Mouse (Mus musculus): ENCODE measurements around the gene Tmco1. TPM values are rescaled to one million over a fixed set of nuclear protein-coding genes. Genes with fewer than 3 reads are reported as not detected.

Gene Tmco1
- polyA plus RNA-seq, 1 experiment from 2014 or later: 84.4 TPM

DNA sequence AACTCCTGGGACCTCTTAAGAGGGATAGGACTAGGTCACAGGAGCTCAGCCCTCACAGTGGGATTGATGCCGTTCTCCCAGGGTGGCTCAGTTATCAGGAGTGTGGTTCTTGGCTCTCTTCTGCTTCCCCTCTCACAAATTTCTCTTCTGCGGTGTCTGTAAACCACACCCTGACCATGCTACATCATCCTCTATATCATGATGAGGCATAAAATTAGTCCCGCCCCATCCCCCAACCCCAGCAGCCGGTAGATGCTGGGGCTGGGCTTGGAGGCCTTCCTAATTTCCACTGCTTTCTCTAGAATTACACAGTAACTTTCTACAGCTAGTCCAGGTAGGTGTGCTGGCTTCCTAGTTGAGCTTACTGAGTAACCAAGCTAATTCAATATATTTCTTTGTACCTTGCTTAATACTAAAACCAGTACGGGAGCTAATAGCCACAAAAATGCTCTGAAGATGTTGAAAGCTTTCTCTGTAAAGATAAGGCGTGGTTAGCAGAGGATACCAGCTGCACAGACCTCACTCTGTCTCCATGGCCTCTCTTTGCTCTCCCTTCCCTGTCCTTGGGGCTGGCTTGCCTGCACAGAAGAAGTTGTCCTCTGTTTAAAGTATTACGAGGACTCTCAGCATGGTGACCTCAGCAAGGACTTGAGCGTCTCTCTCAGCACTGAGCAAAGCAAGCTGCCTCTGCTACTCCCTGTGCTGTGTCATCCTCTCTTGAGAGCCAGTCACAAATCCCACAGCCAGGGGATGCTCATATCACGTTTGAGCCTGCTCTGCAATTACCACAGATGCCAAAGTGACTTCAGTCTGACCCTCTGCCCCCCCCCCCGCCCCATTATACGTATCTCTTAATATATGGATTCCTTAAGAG, 19.3 kb upstream of the Tmco1 start:
- Histone ChIP-seq H3K4me2 (ENCODE audit: low read length) (no peak overlapping the region), H3K36me3 (ENCODE audit: control insufficient read depth, insufficient read depth, low read length) (no peaks in the 10 kb centered on the region), H3K9ac (ENCODE audit: low read depth, low read length) (no peak overlapping the region), H3K27me3 (ENCODE audit: control insufficient read depth, insufficient read depth, low read depth, low read length) (no peaks in the 10 kb centered on the region), H3K27ac (ENCODE audit: low read length) (no peak overlapping the region), H3K4me3 (ENCODE audit: low read depth, low read length) (no peak overlapping the region), H3K4me1 (ENCODE audit: control insufficient read depth, insufficient read depth, low read length) (peaks cover 12% of the 10 kb centered on the region), H3K9me3 (replicated peaks; ENCODE audit: control insufficient read depth, low read length, poor library complexity, severe bottlenecking) (no peaks in the 10 kb centered on the region)
- no peak for ATAC-seq
- WGBS: 47% methylated on average over 11 of the region's 11 CpGs

DNA sequence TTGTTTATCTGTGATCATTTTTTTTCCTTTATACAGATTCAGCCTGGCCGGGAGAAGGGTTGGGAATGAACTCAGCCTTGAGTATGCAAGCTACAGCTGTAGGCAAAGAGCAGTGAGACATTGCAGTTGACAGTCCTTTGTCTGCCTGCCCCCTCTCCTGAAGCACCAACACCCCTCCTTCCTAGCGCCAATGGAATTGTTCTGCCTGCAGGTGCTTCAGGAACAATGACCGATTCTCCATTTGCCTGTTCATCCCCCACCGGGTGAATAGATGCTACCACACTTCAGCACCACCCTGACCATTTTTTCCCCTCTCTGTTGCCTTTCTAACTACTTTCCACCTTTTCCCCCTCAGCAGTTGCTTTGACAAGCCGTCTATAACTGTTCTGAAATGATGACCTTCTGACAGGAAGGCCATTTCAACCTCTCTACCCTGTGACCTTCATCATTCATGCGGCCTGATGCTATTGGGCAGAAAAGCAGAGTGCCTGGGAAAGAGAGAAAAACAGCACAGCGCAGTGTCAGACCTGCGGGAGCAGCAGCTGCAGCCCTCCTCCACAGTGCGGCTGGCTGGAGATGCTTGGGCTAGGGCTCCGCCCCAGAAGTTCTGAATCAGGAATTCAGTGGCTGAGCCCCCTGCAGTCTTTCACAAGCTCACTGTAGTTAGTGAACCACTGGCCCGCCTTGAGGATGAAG, 18.5 kb upstream of the Tmco1 start:
- Histone ChIP-seq H3K9ac (ENCODE audit: low read depth, low read length) (no peak overlapping the region), H3K4me1 (ENCODE audit: control insufficient read depth, insufficient read depth, low read length) (peaks cover 12% of the 10 kb centered on the region), H3K4me3 (ENCODE audit: low read depth, low read length) (no peak overlapping the region), H3K27ac (ENCODE audit: low read length) (no peak overlapping the region), H3K4me2 (ENCODE audit: low read length) (peak overlapping the region; percentile 6; the same call in 1 of the 2 replicates), H3K27me3 (ENCODE audit: control insufficient read depth, insufficient read depth, low read depth, low read length) (no peaks in the 10 kb centered on the region), H3K36me3 (ENCODE audit: control insufficient read depth, insufficient read depth, low read length) (no peaks in the 10 kb centered on the region), H3K9me3 (replicated peaks; ENCODE audit: control insufficient read depth, low read length, poor library complexity, severe bottlenecking) (no peaks in the 10 kb centered on the region)
- WGBS: 4% methylated on average over 11 of the region's 11 CpGs
- ATAC-seq: no peak

DNA sequence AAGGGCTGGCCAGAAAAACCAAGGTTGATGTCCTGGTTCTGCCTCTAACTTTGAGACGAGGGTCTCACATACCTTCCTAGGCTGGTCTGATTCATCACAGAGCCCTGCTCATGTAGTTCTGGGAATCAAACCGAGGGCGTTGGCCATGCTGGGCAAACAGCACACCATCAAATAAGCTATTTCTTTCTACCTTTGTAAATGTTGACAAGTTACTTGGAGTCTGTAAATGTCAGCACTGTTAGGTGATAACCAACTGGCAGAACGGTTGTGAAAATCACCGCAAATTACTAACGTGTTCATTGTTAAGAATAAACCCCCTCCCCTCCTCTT, 17.9 kb upstream of the Tmco1 start:
- 0 out of 2 replicates have a peak overlapping the region, but pooled peaks have one; percentile 6 for H3K4me2 ChIP-seq (ENCODE audit: low read length)
- H3K27ac ChIP-seq (ENCODE audit: low read length): no peak overlapping the region
- no peak for ATAC-seq
- H3K4me1 ChIP-seq (ENCODE audit: control insufficient read depth, insufficient read depth, low read length): peaks cover 12% of the 10 kb centered on the region
- WGBS: 19% methylated on average over 6 of the region's 6 CpGs
- H3K36me3 ChIP-seq (ENCODE audit: control insufficient read depth, insufficient read depth, low read length): no peaks in the 10 kb centered on the region
- H3K9me3 ChIP-seq (replicated peaks; ENCODE audit: control insufficient read depth, low read length, poor library complexity, severe bottlenecking): no peaks in the 10 kb centered on the region
- H3K9ac ChIP-seq (ENCODE audit: low read depth, low read length): no peak overlapping the region
- no peaks in the 10 kb centered on the region for H3K27me3 ChIP-seq (ENCODE audit: control insufficient read depth, insufficient read depth, low read depth, low read length)
- H3K4me3 ChIP-seq (ENCODE audit: low read depth, low read length): no peak overlapping the region

DNA sequence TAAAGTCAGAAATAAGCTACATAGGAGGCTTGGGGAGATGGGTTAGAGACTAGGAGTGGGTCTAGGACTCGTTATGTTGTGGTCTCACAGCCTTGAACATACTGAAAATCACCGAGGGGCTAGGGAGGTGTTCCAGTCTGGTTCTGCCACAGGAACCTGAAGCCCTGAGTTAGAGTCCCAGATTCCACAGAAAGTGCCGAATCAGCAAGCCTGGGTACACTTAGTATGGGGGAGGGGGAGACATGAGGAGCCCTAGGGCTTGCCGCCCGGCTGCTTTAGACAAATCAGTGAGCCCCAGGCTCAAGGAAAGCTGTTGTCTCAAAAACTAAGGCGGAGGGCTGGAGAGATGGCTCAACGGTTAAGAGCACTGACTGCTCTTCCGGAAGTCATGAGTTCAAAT, 16.6 kb upstream of the Tmco1 start:
- Histone ChIP-seq H3K4me1 (ENCODE audit: control insufficient read depth, insufficient read depth, low read length) (peaks cover 12% of the 10 kb centered on the region), H3K27ac (ENCODE audit: low read length) (no peak overlapping the region), H3K9me3 (replicated peaks; ENCODE audit: control insufficient read depth, low read length, poor library complexity, severe bottlenecking) (no peaks in the 10 kb centered on the region), H3K4me2 (ENCODE audit: low read length) (no peak overlapping the region), H3K27me3 (ENCODE audit: control insufficient read depth, insufficient read depth, low read depth, low read length) (no peaks in the 10 kb centered on the region), H3K9ac (ENCODE audit: low read depth, low read length) (no peak overlapping the region), H3K36me3 (ENCODE audit: control insufficient read depth, insufficient read depth, low read length) (no peaks in the 10 kb centered on the region), H3K4me3 (ENCODE audit: low read depth, low read length) (no peak overlapping the region)
- no peak for ATAC-seq
- 78% methylated on average over 8 of the region's 8 CpGs for WGBS

DNA sequence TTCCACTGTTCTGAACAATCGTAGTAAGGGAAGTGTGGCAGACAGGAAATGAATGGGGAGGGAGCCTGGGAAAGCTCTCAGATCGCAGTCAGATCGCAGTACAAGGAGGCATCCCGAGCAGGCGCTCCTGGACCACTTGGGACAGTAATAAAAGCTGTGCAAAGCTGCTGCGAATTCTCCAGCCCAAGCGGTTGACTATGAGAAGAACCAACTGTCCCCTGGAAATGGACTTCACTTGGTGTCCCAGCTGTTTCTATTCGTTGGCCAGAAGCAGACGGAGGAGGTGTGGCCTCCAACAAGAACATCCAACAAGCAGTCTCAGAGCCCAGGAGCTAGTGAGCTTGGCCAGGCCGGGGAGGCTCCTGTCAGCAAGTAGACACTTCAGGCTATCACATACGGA, 15.7 kb upstream of the Tmco1 start:
- Histone ChIP-seq H3K4me3 (ENCODE audit: low read depth, low read length) (no peak overlapping the region), H3K4me2 (ENCODE audit: low read length) (no peak overlapping the region), H3K36me3 (ENCODE audit: control insufficient read depth, insufficient read depth, low read length) (no peaks in the 10 kb centered on the region), H3K9me3 (replicated peaks; ENCODE audit: control insufficient read depth, low read length, poor library complexity, severe bottlenecking) (no peaks in the 10 kb centered on the region), H3K27ac (ENCODE audit: low read length) (no peak overlapping the region), H3K4me1 (ENCODE audit: control insufficient read depth, insufficient read depth, low read length) (peaks cover 12% of the 10 kb centered on the region), H3K27me3 (ENCODE audit: control insufficient read depth, insufficient read depth, low read depth, low read length) (no peaks in the 10 kb centered on the region), H3K9ac (ENCODE audit: low read depth, low read length) (no peak overlapping the region)
- ATAC-seq: no peak
- 65% methylated on average over 11 of the region's 11 CpGs for WGBS

DNA sequence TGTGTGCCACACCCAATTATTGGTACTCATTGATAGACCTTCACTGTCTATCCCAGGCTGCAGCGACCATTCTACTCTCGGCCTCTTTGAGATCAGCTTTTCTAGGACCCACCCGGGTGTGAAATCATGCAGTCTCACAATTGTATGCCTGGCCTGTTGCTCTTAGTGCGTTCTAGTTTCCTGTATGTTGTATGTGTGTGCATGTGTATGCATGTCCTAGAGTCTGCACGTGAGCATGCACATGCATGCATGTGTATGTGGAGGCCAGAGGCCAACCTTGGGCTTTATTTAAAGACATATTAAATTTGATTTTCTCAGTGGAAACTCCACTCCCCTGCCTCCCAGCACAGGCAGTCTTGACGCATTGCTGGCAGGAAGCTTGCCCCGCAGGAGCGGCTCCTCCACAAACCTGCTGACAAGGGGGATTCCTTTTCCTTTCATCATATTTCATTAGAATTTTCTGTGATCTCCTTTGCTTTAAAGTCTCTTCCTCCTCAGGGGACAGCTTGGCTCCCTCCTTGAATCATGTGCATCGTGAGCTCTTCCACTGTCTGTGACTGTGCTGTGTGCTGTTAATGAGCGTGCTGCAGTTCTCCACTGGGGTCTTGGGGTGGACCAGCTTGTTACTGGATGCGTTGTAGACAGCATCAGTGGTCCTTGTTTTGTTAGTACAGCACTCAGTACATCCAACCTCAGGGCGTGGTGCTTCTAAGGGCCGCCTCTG, 12.3 kb upstream of the Tmco1 start:
- Histone ChIP-seq H3K4me2 (ENCODE audit: low read length) (no peak overlapping the region), H3K9ac (ENCODE audit: low read depth, low read length) (no peak overlapping the region), H3K9me3 (replicated peaks; ENCODE audit: control insufficient read depth, low read length, poor library complexity, severe bottlenecking) (no peaks in the 10 kb centered on the region), H3K4me3 (ENCODE audit: low read depth, low read length) (no peak overlapping the region), H3K36me3 (ENCODE audit: control insufficient read depth, insufficient read depth, low read length) (no peaks in the 10 kb centered on the region), H3K27ac (ENCODE audit: low read length) (peak overlapping the region; percentile 47), H3K27me3 (ENCODE audit: control insufficient read depth, insufficient read depth, low read depth, low read length) (no peaks in the 10 kb centered on the region), H3K4me1 (ENCODE audit: control insufficient read depth, insufficient read depth, low read length) (no peaks in the 10 kb centered on the region)
- 51% methylated on average over 13 of the region's 13 CpGs for whole genome bisulfite sequencing
- peak; percentile 91 for ATAC-seq

DNA sequence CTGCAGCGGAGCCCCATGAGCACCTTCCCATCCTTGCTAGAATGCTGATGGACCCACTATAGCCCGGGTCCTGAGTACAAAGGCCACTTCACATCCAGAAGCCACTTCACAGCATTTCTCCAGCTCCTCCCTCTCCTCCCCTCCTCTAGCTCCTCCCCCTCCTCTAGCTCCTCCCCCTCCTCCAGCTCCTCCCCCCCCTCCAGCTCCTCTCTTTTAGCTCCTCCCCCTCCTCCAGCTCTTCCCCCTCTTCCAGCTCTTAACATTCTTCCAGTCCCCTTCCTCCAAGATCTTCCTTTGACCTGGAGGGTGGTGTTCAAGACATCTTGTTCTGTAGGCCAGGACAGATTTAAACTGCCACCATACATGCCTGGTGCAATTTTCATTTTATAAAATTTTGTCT, 8.1 kb upstream of the Tmco1 start:
- Histone ChIP-seq H3K4me3 (ENCODE audit: low read depth, low read length) (no peak overlapping the region), H3K27me3 (ENCODE audit: control insufficient read depth, insufficient read depth, low read depth, low read length) (no peaks in the 10 kb centered on the region), H3K27ac (ENCODE audit: low read length) (no peak overlapping the region), H3K36me3 (ENCODE audit: control insufficient read depth, insufficient read depth, low read length) (no peaks in the 10 kb centered on the region), H3K4me2 (ENCODE audit: low read length) (no peak overlapping the region), H3K4me1 (ENCODE audit: control insufficient read depth, insufficient read depth, low read length) (no peaks in the 10 kb centered on the region), H3K9ac (ENCODE audit: low read depth, low read length) (no peak overlapping the region), H3K9me3 (replicated peaks; ENCODE audit: control insufficient read depth, low read length, poor library complexity, severe bottlenecking) (no peaks in the 10 kb centered on the region)
- WGBS: 77% methylated on average over 2 of the region's 2 CpGs
- no peak for ATAC-seq

DNA sequence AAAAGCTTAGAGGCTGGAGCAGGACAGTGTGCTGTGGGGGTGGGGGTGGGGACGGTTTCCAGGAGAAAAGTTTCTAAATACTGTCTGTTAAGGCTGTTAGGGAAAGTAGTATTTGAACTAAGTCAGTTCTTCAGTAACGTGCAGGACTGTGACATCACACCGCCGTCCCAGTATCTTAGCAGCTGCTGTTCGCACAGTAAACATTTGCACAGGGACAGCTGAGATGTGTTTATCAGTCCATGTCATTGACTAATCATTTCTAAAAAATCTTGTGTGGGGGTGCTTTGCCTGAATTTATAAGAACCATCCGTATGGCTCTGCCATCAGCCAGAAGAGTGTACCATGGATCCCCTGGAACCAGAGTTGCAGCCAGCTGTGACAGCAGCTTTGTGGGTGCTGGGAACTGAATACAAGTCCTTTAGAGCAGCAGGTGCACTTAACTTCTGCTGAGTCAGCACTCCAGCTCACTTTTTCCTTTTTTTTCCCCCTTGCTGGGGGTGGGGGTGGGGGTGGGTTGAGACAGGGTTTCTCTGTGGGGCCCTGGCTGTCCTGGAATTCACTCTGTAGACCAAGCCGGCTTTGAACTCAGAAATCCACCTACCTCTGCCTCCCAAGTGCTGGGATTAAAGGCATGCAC, 2.6 kb upstream of the Tmco1 start:
- no peak for ATAC-seq
- no peaks in the 10 kb centered on the region for H3K36me3 ChIP-seq (ENCODE audit: control insufficient read depth, insufficient read depth, low read length)
- H3K4me2 ChIP-seq (ENCODE audit: low read length): no peak overlapping the region
- no peaks in the 10 kb centered on the region for H3K27me3 ChIP-seq (ENCODE audit: control insufficient read depth, insufficient read depth, low read depth, low read length)
- no peaks in the 10 kb centered on the region for H3K9me3 ChIP-seq (replicated peaks; ENCODE audit: control insufficient read depth, low read length, poor library complexity, severe bottlenecking)
- no peak overlapping the region for H3K4me3 ChIP-seq (ENCODE audit: low read depth, low read length)
- WGBS: 67% methylated on average over 7 of the region's 7 CpGs
- H3K27ac ChIP-seq (ENCODE audit: low read length): no peak overlapping the region
- no peak overlapping the region for H3K9ac ChIP-seq (ENCODE audit: low read depth, low read length)
- peaks cover 6% of the 10 kb centered on the region for H3K4me1 ChIP-seq (ENCODE audit: control insufficient read depth, insufficient read depth, low read length)
